14 mouse cellular contexts compared by ENCODE assay signal in genomic region chr16:4289507-4289906, GRCm38 (mm10).
DNase-seq lines count a peak whose midpoint lies in the region; ATAC-seq and TF ChIP-seq lines count a peak whose summit lies in the region.
"Had no signal": no experiment of that assay in that cellular context is flagged by ENCODE, and none has a peak within 500 bp of the region (broad histone marks: within the 10 kb centered on the region; RNA-seq: fewer than 3 reads in every experiment).

No protein-coding gene starts in this region.

- no peaks in the 10 kb centered on the region for H3K4me1 ChIP-seq in liver, postnatal 0 days (ENCODE audit: insufficient read depth)
- H3K4me1 ChIP-seq in liver, embryonic 11.5 days (replicated peaks; ENCODE audit: control insufficient read depth, insufficient read depth, low read length), result no peaks in the 10 kb centered on the region
- H3K4me1 ChIP-seq: midbrain, embryonic 12.5 days had no signal

- peak; percentile 62 for TF ChIP-seq CTCF in liver, postnatal 0 days (IDR thresholded peaks at IDR 0.05; ENCODE audit: low read depth)

- no peaks in the 10 kb centered on the region for H3K27me3 ChIP-seq in liver, postnatal 0 days (ENCODE audit: insufficient read depth, low read length)
- no peaks in the 10 kb centered on the region for H3K27me3 ChIP-seq in liver, embryonic 11.5 days (replicated peaks; ENCODE audit: control insufficient read depth, insufficient read depth, low read length)
- H3K27me3 ChIP-seq: midbrain, embryonic 12.5 days had no signal

- H3K4me2 ChIP-seq in liver, postnatal 0 days (ENCODE audit: low read depth, low read length), result no peak overlapping the region
- no peak overlapping the region for H3K4me2 ChIP-seq in liver, embryonic 11.5 days
- H3K4me2 ChIP-seq: midbrain, embryonic 12.5 days had no signal

- H3K9ac ChIP-seq in liver, postnatal 0 days (replicated peaks), result no peak overlapping the region
- H3K9ac ChIP-seq in liver, embryonic 11.5 days (ENCODE audit: low read depth, low read length), result no peak overlapping the region
- H3K9ac ChIP-seq: midbrain, embryonic 12.5 days had no signal

- peak; percentile 43 for DNase-seq in gastrocnemius, adult 18-20 months (ENCODE audit: low spot score)
- DNase-seq in gastrocnemius, postnatal 4 days (ENCODE audit: low spot score in 2 of 2), result no peak
- no peak for DNase-seq in liver, postnatal 0 days
- DNase-seq in liver, embryonic 11.5 days (ENCODE audit: low spot score), result no peak
- peak; percentile 62 for DNase-seq in ZHBTc4 (ENCODE audit: low read depth, low spot score)
- DNase-seq in retina, postnatal 1 day, result peak; percentile 44
- no peak for DNase-seq in T-cell, adult 2 months (ENCODE audit: low spot score)
- DNase-seq in ovary, postnatal 10 days (ENCODE audit: low spot score), result no peak
- DNase-seq: gastrocnemius, postnatal 10 days; left cerebral cortex, postnatal 4 days; thymus, adult 2 months had no signal

- TF ChIP-seq EP300 in liver, postnatal 0 days (IDR thresholded peaks at IDR 0.05; ENCODE audit: low read depth), result no peak

- H3K36me3 ChIP-seq in liver, postnatal 0 days (replicated peaks; ENCODE audit: insufficient read depth, low read length), result peaks cover 2% of the 10 kb centered on the region; the same call in 1 of the 2 replicates
- H3K36me3 ChIP-seq in liver, embryonic 11.5 days (ENCODE audit: control insufficient read depth, insufficient read depth, low read length), result no peaks in the 10 kb centered on the region

- H3K9me3 ChIP-seq in liver, postnatal 0 days (ENCODE audit: low read length), result no peaks in the 10 kb centered on the region
- no peaks in the 10 kb centered on the region for H3K9me3 ChIP-seq in liver, embryonic 11.5 days (ENCODE audit: control insufficient read depth, low read length)
- H3K9me3 ChIP-seq: midbrain, embryonic 12.5 days had no signal

- H3K4me3 ChIP-seq in liver, postnatal 0 days (ENCODE audit: low read depth, low read length), result no peak overlapping the region
- H3K4me3 ChIP-seq in liver, embryonic 11.5 days (ENCODE audit: low read depth, low read length), result no peak overlapping the region
- H3K4me3 ChIP-seq: midbrain, embryonic 12.5 days had no signal

- no peak for ATAC-seq in liver, postnatal 0 days
- no peak for ATAC-seq in liver, embryonic 11.5 days (replicated peaks; ENCODE audit: low FRiP score)
- ATAC-seq: activated CD4-positive, CD25-positive, alpha-beta regulatory T cell, adult 4 months; inflammation-experienced regulatory T-cells, adult 6 months had no signal

- H3K27ac ChIP-seq in liver, postnatal 0 days (ENCODE audit: low read depth), result no peak overlapping the region
- no peak overlapping the region for H3K27ac ChIP-seq in liver, embryonic 11.5 days (ENCODE audit: low read depth, low read length)
- H3K27ac ChIP-seq: midbrain, embryonic 12.5 days had no signal

Comparison
In these comparisons a context has a peak if more than half of its experiments do, and no peak if none do; other contexts are left out.
1. DNase-seq: peak in gastrocnemius, adult 18-20 months (single experiment), ZHBTc4 (single experiment) and retina, postnatal 1 day (single experiment); none in gastrocnemius, postnatal 4 days (0 of 2), liver, postnatal 0 days (single experiment), liver, embryonic 11.5 days (single experiment), T-cell, adult 2 months (single experiment) and ovary, postnatal 10 days (single experiment).